Mouse (Mus musculus) liver, embryonic 14.5 days (tissue): ENCODE data around the gene Kcna7. TPM values are rescaled to one million over a fixed set of nuclear protein-coding genes. Genes with fewer than 3 reads are reported as not detected.
A peak's percentile ranks its signal among the peaks of the same experiment; 100 is the strongest.

Experiments
- ATAC-seq: fragments of 200-750 bp; cut with Nextera tagmentation; 2 replicates; pipeline ENCODE4 v1.8.0; 2017; ENCODE audit warnings: moderate number of reproducible peaks, mild to moderate bottlenecking, moderate library complexity; ENCODE audit not compliant: insufficient read depth
- DNase-seq, 3 experiments: peaks; one replicate each; pipeline ENCODE4 v3.0.0-alpha.2; 2012 to 2013; ENCODE audit warnings: low read depth in 3 of 3, low spot score in 3 of 3
- H3K27ac ChIP-seq: fragments of 300-500 bp; sonication (generic); 2 replicates; pipeline ENCODE4 v1.5.1; 2014; ENCODE audit warnings: moderate library complexity, mild to moderate bottlenecking, control low read depth, inconsistent platforms
- H3K27me3 ChIP-seq: fragments of 300-500 bp; sonication (generic); 2 replicates; pipeline ENCODE4 v1.6.1; 2014; ENCODE audit warnings: mild to moderate bottlenecking, low read length, moderate library complexity; ENCODE audit not compliant: control insufficient read depth, insufficient read depth
- H3K36me3 ChIP-seq: fragments of 300-500 bp; sonication (generic); replicated peaks from 2 replicates; pipeline ENCODE4 v1.6.1; 2014; ENCODE audit warnings: low read depth; ENCODE audit not compliant: control insufficient read depth, insufficient read depth
- H3K4me1 ChIP-seq, 2 experiments: fragments of 200-500 bp in 1 of 2; fragments of 300-500 bp in 1 of 2; sonication (generic) in 1 of 2; replicated peaks; 2 replicates each; pipeline ENCODE4 v1.6.1; 2012 to 2014; ENCODE audit warnings: antibody characterized with exemption in 1 of 2, inconsistent platforms in 1 of 2, low read length in 1 of 2; ENCODE audit not compliant: control insufficient read depth in 2 of 2, insufficient read depth in 2 of 2
- H3K4me2 ChIP-seq: fragments of 300-500 bp; sonication (generic); 2 replicates; pipeline ENCODE4 v1.6.1; 2014; ENCODE audit warnings: low read depth, mild to moderate bottlenecking, control low read depth, moderate library complexity
- H3K4me3 ChIP-seq, 2 experiments: fragments of 200-500 bp in 1 of 2; fragments of 300-500 bp in 1 of 2; sonication (generic) in 1 of 2; 2 replicates each; pipeline ENCODE4 v1.5.1; 2012 to 2014; ENCODE audit warnings: low read depth in 2 of 2, low read length in 2 of 2, mild to moderate bottlenecking in 2 of 2, control low read depth in 1 of 2, inconsistent platforms in 1 of 2, moderate library complexity in 1 of 2; ENCODE audit not compliant: insufficient read depth in 1 of 2
- H3K9ac ChIP-seq: fragments of 300-500 bp; sonication (generic); replicated peaks from 2 replicates; pipeline ENCODE4 v1.6.1; 2014; ENCODE audit warnings: mild to moderate bottlenecking, control low read depth, moderate library complexity
- H3K9me3 ChIP-seq: fragments of 300-500 bp; sonication (generic); 2 replicates; pipeline ENCODE4 v1.6.1; 2016; ENCODE audit warnings: low read length, mixed read lengths; ENCODE audit not compliant: control insufficient read depth
- CTCF ChIP-seq: IDR thresholded peaks from 2 replicates; pipeline ENCODE4 v1.5.1; 2016; ENCODE audit warnings: antibody characterized with exemption, low read depth, control low read depth
- EP300 ChIP-seq: IDR thresholded peaks from 2 replicates; pipeline ENCODE4 v1.6.1; 2016; ENCODE audit warnings: antibody characterized with exemption, low read depth
- WGBS: fragments of 180-500 bp; shearing (Covaris S2); extraction: QIAGEN DNeasy Blood & Tissue Kit; methylation state at CpG from one replicate; pipeline ENCODE4 v1.1.7; 2014; ENCODE audit not compliant: insufficient replicate concordance; 5-methylcytosine and 5-hydroxymethylcytosine counted together
- polyA plus RNA-seq, 2 experiments: library from polyadenylated mRNA; depleted of rRNA in 1 of 2; stranded (reverse) in 1 of 2; unstranded in 1 of 2; fragments of >200 nt; fragmentation: Nextera tagmentation in 1 of 2; extraction: Ambion mirVana in 1 of 2; gene quantifications; 2 replicates each; pipeline versions ENCODE4 v1.2.1 to v1.2.3; 2012 to 2014

Kcna7 gene
- polyA plus RNA-seq, 2 experiments, result not detected

DNA sequence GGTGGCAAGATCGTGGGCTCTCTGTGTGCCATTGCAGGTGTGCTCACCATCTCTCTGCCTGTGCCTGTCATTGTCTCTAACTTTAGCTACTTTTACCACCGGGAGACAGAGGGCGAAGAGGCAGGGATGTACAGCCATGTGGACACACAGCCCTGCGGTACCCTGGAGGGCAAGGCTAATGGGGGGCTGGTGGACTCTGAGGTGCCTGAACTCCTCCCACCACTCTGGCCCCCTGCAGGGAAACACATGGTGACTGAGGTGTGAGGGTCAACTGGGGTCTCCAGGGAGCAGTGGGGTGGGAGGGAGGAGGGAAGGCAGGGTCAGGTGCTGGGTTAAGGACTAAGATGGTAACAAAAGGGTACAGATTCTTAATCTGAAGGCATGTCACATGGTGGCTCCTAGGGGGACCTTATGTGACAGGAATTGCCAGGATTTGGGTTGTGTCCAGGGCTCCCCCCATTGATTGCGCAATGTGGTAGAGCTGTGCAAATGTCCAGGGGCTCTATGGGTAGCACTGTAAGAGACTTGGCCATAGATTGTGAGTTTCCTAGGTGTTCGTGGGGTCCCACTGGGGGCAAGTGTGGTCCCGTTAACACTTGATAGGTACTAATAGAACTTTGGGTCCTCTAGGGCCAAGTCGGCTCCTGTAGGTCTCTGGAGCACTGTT lies 4.2 kb downstream of the Kcna7 start:
- TF ChIP-seq EP300 (no peak), CTCF (no peak)
- no peaks in the 10 kb centered on the region for H3K9me3 ChIP-seq
- WGBS, result 69% methylated on average over 8 of the region's 8 CpGs
- H3K4me2 ChIP-seq, result no peak overlapping the region
- no peaks in the 10 kb centered on the region for H3K36me3 ChIP-seq
- H3K27me3 ChIP-seq, result peaks cover 92% of the 10 kb centered on the region
- H3K4me1 ChIP-seq, result no peaks in the 10 kb centered on the region
- DNase-seq, result no peak
- H3K9ac ChIP-seq, result no peak overlapping the region
- no peak overlapping the region for H3K27ac ChIP-seq
- ATAC-seq, result no peak
- no peak overlapping the region for H3K4me3 ChIP-seq

DNA sequence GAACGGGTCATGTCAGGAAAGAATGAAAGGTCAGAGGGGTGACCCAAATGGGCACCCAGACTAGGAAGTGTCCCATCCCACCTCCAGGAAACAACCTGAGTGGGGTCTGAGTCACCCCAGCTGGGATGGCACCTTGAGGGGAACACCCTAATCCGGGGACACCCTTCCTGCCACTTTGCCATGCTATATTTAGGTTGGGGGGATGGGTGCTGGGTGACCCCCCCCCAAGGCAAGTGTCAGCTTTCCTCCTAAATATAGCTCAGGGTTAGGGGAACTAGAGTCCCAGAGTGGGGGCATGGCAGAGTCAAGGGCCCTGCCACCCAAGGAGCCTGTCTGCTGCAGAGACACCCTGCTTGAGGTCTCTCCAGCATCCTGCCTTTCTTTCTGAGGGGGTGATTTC lies 7.0 kb downstream of the Kcna7 start:
- no peak overlapping the region for H3K9ac ChIP-seq
- no peak overlapping the region for H3K4me3 ChIP-seq
- no peak overlapping the region for H3K4me2 ChIP-seq
- H3K27me3 ChIP-seq, result peaks cover 96% of the 10 kb centered on the region
- H3K4me1 ChIP-seq, result no peaks in the 10 kb centered on the region
- no peak for DNase-seq
- no peak overlapping the region for H3K27ac ChIP-seq
- WGBS, result 53% methylated on average over 2 of the region's 2 CpGs
- no peaks in the 10 kb centered on the region for H3K9me3 ChIP-seq
- TF ChIP-seq EP300 (no peak), CTCF (no peak)
- ATAC-seq, result no peak
- no peaks in the 10 kb centered on the region for H3K36me3 ChIP-seq

DNA sequence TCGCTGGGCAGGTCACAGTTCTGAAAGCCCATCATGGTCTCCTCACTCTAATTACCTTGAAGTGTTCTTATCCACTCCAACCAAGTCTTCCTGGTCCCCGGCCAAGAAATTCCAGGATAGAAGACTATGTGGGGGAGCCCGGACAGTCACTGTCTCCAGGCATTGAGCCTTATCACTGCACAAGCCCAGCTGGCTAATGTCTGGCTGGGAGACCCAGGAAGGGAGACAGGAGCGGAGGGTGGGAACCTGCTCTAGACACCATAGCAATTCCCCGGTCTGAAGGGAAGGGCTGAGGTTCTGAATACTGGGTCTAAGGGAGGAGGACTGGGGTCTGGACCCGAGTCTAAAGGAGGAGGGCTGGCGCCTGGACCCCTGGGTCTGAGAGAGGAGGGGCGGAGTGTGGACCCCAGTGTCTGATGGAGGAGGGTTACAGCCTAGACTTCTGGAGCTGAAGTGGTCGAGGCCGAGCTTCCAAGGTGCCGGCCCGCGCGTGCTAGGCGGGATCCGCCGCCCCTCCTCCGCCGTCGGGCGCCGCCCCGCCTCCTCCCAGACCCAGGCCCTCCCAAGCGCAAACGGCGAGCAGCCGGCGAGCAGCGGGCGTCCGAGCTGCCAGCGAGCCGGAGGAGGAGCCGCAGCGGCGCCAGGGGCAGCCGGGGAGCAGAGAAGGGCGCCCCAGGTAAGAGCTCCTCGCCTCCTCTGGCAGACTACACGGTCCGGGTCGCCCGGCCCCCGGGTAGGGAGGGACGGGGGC lies 7.8 kb downstream of the Kcna7 start, which contains the start of gene Ntf5:
Gene Ntf5, plus strand, starts transcription at position 583 of the 751 bp plus-strand sequence.
- Histone ChIP-seq H3K4me2 (peak within 1 kb of the TSS; percentile 59), H3K4me3 (peak within 1 kb of the TSS in 1 of 2 experiments; percentile 43; a peak in 2 of 4 replicates), H3K9ac (no peak within 1 kb of the TSS), H3K36me3 (no peaks in the 10 kb centered on the region), H3K9me3 (no peaks in the 10 kb centered on the region), H3K27ac (no peak within 1 kb of the TSS), H3K4me1 (no peaks in the 10 kb centered on the region), H3K27me3 (peaks cover 96% of the 10 kb centered on the region)
- ATAC-seq, result no peak
- no peak for TF ChIP-seq CTCF
- DNase-seq, result no peak
- WGBS, result 4% methylated on average over 43 of the region's 45 CpGs

DNA sequence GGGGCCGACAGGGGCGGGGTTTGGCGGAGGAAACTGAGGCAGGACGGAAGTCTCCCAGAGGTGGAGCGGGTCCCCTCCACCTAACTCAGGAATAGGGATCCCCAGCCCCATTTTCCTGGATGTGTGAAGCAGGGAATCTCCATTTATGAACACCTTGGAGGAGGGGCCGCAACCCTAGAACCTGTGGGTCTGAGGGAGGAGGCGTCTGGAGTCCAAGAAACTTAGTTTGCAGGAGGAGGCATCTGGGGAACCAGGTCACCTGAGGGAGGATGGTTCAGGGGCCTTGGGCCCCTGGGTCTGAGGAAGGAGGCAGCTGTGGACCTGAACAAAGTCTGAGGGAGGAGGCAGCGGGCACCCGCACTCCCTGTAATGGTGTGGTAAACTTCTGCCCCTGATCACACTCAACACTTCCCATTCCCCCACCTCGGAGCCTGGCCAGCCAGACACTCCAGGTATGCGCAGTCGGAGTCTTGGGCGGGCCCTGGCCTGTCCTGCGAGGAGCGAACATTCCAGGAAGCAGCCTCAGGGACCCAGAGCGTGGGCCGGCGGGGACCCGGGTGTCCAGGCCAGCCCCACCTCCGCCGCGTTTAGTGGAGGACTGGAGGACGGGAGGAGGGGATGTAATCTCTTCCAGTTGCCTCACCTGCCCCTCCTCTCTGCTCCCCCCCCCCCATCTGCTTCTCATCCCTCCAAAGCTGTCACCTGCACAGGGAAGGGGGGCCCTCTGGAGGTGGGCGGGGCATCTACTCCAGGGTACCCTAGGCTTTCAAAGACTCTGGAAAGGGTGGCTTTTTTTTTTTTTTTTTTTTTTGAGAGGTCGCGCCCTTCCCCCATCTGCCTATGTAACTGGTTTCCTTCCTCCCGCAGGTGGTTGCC lies 8.6 kb downstream of the Kcna7 start:
- ATAC-seq (no peak), DNase-seq (no peak)
- Histone ChIP-seq H3K36me3 (no peaks in the 10 kb centered on the region), H3K9me3 (no peaks in the 10 kb centered on the region), H3K27me3 (peaks cover 96% of the 10 kb centered on the region), H3K9ac (no peak overlapping the region), H3K4me2 (peak overlapping the region; percentile 59), H3K4me3 (peak overlapping the region in 1 of 2 experiments; percentile 43; a peak in 2 of 4 replicates), H3K4me1 (no peaks in the 10 kb centered on the region), H3K27ac (no peak overlapping the region)
- TF ChIP-seq EP300, result no peak
- TF ChIP-seq CTCF, result no peak
- 2% methylated on average over 27 of the region's 27 CpGs for WGBS

DNA sequence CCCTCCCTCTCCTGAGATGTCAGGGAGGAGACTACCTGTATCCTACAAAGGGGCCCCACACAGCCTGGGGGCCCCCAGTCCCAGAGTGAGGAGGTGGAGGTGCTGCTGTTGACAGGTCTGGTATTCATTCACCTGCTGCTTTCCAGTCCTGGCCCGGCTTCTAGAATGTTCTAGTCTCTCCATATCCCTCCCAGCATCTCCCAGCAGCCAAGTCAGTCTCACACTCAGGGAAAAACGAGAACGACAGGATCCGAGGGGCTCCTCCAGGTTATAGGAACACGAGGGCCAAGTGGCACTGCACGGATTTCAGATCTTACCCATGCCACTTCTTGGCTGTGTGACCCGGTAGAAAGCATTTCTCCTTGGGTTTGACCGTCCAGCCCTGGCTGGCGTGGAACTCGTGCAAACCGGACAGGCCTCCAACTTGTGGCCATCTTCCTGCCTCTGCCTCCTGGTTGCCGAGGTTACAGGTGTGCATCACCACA lies 9.3 kb downstream of the Kcna7 start:
- TF ChIP-seq CTCF (no peak), EP300 (no peak)
- no peak overlapping the region for H3K4me3 ChIP-seq
- ATAC-seq, result no peak

More for the DNA sequence above, 9.3 kb downstream of the Kcna7 start:
- Histone ChIP-seq H3K27ac (no peak overlapping the region), H3K27me3 (peaks cover 90% of the 10 kb centered on the region), H3K4me1 (no peaks in the 10 kb centered on the region), H3K36me3 (no peaks in the 10 kb centered on the region), H3K4me2 (no peak overlapping the region), H3K9me3 (no peaks in the 10 kb centered on the region), H3K9ac (no peak overlapping the region)
- no peak for DNase-seq
- 22% methylated on average over 12 of the region's 12 CpGs for WGBS
